Mouse (Mus musculus) limb, embryonic 10.5 days (tissue): Measurements from ENCODE around the gene Mtfmt. TPM values are rescaled to one million over a fixed set of nuclear protein-coding genes. Genes with fewer than 3 reads are reported as not detected.

Experiments used
- DNase-seq: peaks from one replicate; pipeline ENCODE4 v3.0.0-alpha.2; 2017; ENCODE audit warnings: low spot score
- H3K27ac ChIP-seq: fragments of 300-500 bp; sonication (generic); 2 replicates; pipeline ENCODE4 v1.5.1; 2016; ENCODE audit warnings: mild to moderate bottlenecking
- H3K27me3 ChIP-seq: fragments of 300-500 bp; sonication (generic); 2 replicates; pipeline ENCODE4 v1.6.1; 2016; ENCODE audit warnings: low read depth, mild to moderate bottlenecking; ENCODE audit not compliant: poor library complexity, severe bottlenecking
- H3K36me3 ChIP-seq: fragments of 300-500 bp; sonication (generic); 2 replicates; pipeline ENCODE4 v1.6.1; 2016; ENCODE audit warnings: mild to moderate bottlenecking, moderate library complexity
- H3K4me1 ChIP-seq: fragments of 300-500 bp; sonication (generic); 2 replicates; pipeline ENCODE4 v1.6.1; 2016
- H3K4me3 ChIP-seq: fragments of 300-500 bp; sonication (generic); 2 replicates; pipeline ENCODE4 v1.5.1; 2016; ENCODE audit warnings: mild to moderate bottlenecking, moderate library complexity
- H3K9me3 ChIP-seq: fragments of 300-500 bp; sonication (generic); replicated peaks from 2 replicates; pipeline ENCODE4 v1.6.1; 2016; ENCODE audit warnings: mild to moderate bottlenecking
- WGBS: fragments of 180-500 bp; shearing (Covaris S2); methylation state at CpG from one replicate; pipeline ENCODE4 v1.1.7; 2016; 5-methylcytosine and 5-hydroxymethylcytosine counted together
- polyA plus RNA-seq: library from polyadenylated mRNA; unstranded; fragments of >200 nt; fragmentation: Nextera tagmentation; extraction: Ambion mirVana; gene quantifications from 2 replicates; pipeline ENCODE4 v1.2.1, GENCODE M21; 2016

Gene Mtfmt
- polyA plus RNA-seq, 1 experiment from 2014 or later: 22.9 TPM

- H3K27me3 ChIP-seq: no peaks in the 10 kb centered on the region
- no peak overlapping the region for H3K27ac ChIP-seq
- peaks cover 93% of the 10 kb centered on the region for H3K36me3 ChIP-seq
- WGBS: 88% methylated on average over 5 of the region's 5 CpGs
- DNase-seq: no peak
- H3K4me3 ChIP-seq: no peak overlapping the region
- no peaks in the 10 kb centered on the region for H3K9me3 ChIP-seq
- no peaks in the 10 kb centered on the region for H3K4me1 ChIP-seq
Observed at GRCm38 (mm10) chr9:65480071-65480470, 44.5 kb downstream of the Mtfmt start.

GRCm38 (mm10) chr9:65491476-65491875 lies 55.9 kb downstream of the Mtfmt start:
- H3K27me3 ChIP-seq: no peaks in the 10 kb centered on the region
- H3K9me3 ChIP-seq: no peaks in the 10 kb centered on the region
- no peak overlapping the region for H3K4me3 ChIP-seq
- DNase-seq: no peak
- WGBS: 79% methylated on average over 3 of the region's 3 CpGs
- H3K4me1 ChIP-seq: no peaks in the 10 kb centered on the region
- peaks cover 27% of the 10 kb centered on the region for H3K36me3 ChIP-seq
- no peak overlapping the region for H3K27ac ChIP-seq

- Histone ChIP-seq H3K27ac (no peak overlapping the region), H3K27me3 (no peaks in the 10 kb centered on the region), H3K9me3 (no peaks in the 10 kb centered on the region), H3K4me3 (no peak overlapping the region), H3K36me3 (peaks cover 18% of the 10 kb centered on the region), H3K4me1 (no peaks in the 10 kb centered on the region)
- WGBS: 83% methylated on average over 2 of the region's 2 CpGs
- no peak for DNase-seq
Observed at GRCm38 (mm10) chr9:65492351-65492750, 56.8 kb downstream of the Mtfmt start.

GRCm38 (mm10) chr9:65492851-65493250 lies 57.3 kb downstream of the Mtfmt start:
- H3K4me3 ChIP-seq: no peak overlapping the region
- no peak for DNase-seq
- no peak overlapping the region for H3K27ac ChIP-seq
- 89% methylated on average over 4 of the region's 4 CpGs for WGBS
- H3K4me1 ChIP-seq: no peaks in the 10 kb centered on the region
- no peaks in the 10 kb centered on the region for H3K27me3 ChIP-seq
- H3K9me3 ChIP-seq: no peaks in the 10 kb centered on the region
- peaks cover 13% of the 10 kb centered on the region for H3K36me3 ChIP-seq

- Histone ChIP-seq H3K27me3 (no peaks in the 10 kb centered on the region), H3K4me3 (no peak overlapping the region), H3K27ac (0 out of 2 replicates have a peak overlapping the region, but pooled peaks have one; percentile 50), H3K9me3 (no peaks in the 10 kb centered on the region), H3K36me3 (no peaks in the 10 kb centered on the region), H3K4me1 (peaks cover 7% of the 10 kb centered on the region; the same call in 1 of the 2 replicates)
- DNase-seq: no peak
- WGBS: 57% methylated on average over 8 of the region's 8 CpGs
Observed at GRCm38 (mm10) chr9:65502146-65502545, 66.6 kb downstream of the Mtfmt start.

Other genes with a start within 250 kb of the Mtfmt start
- gene Parp16, start 240.4 kb upstream of the Mtfmt start, polyA plus RNA-seq: 8.7 and 9.0 TPM in 2 replicates
- gene Cilp, start 170.6 kb upstream of the Mtfmt start, polyA plus RNA-seq: 0.05 and 0.06 TPM in 2 replicates
- 45.5 and 52.7 TPM in 2 replicates for gene Clpx, start 141.5 kb upstream of the Mtfmt start, polyA plus RNA-seq
- gene Pdcd7, start 89.7 kb upstream of the Mtfmt start, polyA plus RNA-seq: 10.4 and 11.9 TPM in 2 replicates
- 0.30 and 0.38 TPM in 2 replicates for gene Ubap1l, start 74.7 kb upstream of the Mtfmt start, polyA plus RNA-seq
- gene Kbtbd13, start 44.1 kb upstream of the Mtfmt start, polyA plus RNA-seq: 0.83 and 1.0 TPM in 2 replicates
- 5.8 and 8.2 TPM in 2 replicates for gene Rasl12, start 37.3 kb upstream of the Mtfmt start, polyA plus RNA-seq
- gene Slc51b, start 12.8 kb upstream of the Mtfmt start, polyA plus RNA-seq: not detected in 2 replicates
- 84.1 and 91.0 TPM in 2 replicates for gene Spg21, start 25.2 kb downstream of the Mtfmt start, polyA plus RNA-seq
- not detected in 2 replicates for gene Ankdd1a, start 84.4 kb downstream of the Mtfmt start, polyA plus RNA-seq
- 10.0 and 13.0 TPM in 2 replicates for gene Plekho2, start 144.3 kb downstream of the Mtfmt start, polyA plus RNA-seq
- 24.5 and 26.7 TPM in 2 replicates for gene Pif1, start 151.4 kb downstream of the Mtfmt start, polyA plus RNA-seq
- gene Rbpms2, start 193.9 kb downstream of the Mtfmt start, polyA plus RNA-seq: 33.5 and 40.4 TPM in 2 replicates
- 267 and 319 TPM in 2 replicates for gene Oaz2, start 232.2 kb downstream of the Mtfmt start, polyA plus RNA-seq